Mouse (Mus musculus) spleen, adult 2 months (tissue): ENCODE data around the gene Cntn2.

ENCODE experiments used
- CTCF ChIP-seq: fragments of 200-500 bp; IDR thresholded peaks from 2 replicates; pipeline ENCODE4 v1.5.1; 2011; ENCODE audit warnings: mild to moderate bottlenecking, inconsistent platforms; ENCODE audit not compliant: insufficient read depth, insufficient read length, insufficient replicate concordance; ENCODE audit errors: extremely low read depth
- POLR2A ChIP-seq: fragments of 200-500 bp; IDR thresholded peaks from 2 replicates; pipeline ENCODE4 v1.6.1; 2011; ENCODE audit warnings: low read depth, low read length, inconsistent platforms

- no peak for TF ChIP-seq POLR2A
- TF ChIP-seq CTCF, result no peak
These were observed 70.5 kb downstream of the Cntn2 start for GRCm38 (mm10) chr1:132472537-132472936.
